Mouse (Mus musculus) effector memory CD4-positive, alpha-beta T cell, adult 7 months (primary cell): ENCODE measurements around the gene Zbtb18. TPM values are rescaled to one million over a fixed set of nuclear protein-coding genes. Genes with fewer than 3 reads are reported as not detected.

Experiments
- polyA plus RNA-seq: library from polyadenylated mRNA; unstranded; fragments of 100-300 nt; shearing (Covaris generic); gene quantifications from one replicate; pipeline ENCODE4 v1.2.1, GENCODE M21; 2017

The Zbtb18 gene
- 1.9 TPM for polyA plus RNA-seq

DNA sequence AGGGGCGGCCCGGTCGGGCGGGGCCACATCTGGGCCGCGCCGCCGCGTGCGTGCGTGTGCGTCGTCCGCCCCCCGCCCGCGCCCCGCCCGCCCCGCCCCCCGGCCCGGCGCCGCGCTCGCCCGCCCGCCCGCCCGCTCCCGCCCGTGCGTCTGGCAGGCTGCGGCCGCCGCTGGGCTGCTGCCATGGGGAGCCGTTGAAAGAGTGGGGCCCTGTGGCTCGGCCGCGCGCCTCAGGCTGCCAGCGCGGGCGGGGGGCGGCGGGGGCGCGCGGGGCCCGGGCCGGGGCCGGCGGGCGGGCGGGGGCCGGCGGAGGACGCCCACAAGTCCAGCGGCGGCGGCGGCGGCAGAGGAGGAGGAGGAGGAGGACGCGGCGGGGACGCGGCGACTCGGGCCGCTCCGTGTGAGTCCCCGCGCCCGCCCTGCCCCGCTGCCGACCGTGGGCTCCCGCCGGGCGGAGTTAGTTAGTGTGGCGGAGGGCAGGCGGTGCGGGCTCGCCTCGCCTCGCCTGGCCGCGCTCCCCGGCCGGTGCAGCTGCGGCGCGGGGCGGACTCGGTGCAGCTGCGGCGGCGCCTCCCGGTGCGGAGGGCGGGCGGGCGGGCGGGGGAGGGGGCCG is at the start of gene Zbtb18:
Zbtb18 (plus strand) TSS at position 156 of the 613 bp plus-strand sequence.

Other genes starting within 250 kb of the Zbtb18 start
- 8.3 TPM for gene Akt3, start 184.1 kb upstream of the Zbtb18 start, polyA plus RNA-seq